Mouse (Mus musculus): ENCODE results near the gene Ccnb1. TPM values are rescaled to one million over a fixed set of nuclear protein-coding genes. Genes with fewer than 3 reads are reported as not detected.

Gene Ccnb1
- total and polyA plus RNA-seq, 3 experiments, result 139 to 682 (median 229) TPM

GRCm38 (mm10) chr13:100785806-100786413, 460 bp downstream of the Ccnb1 start:
- peaks cover 31 to 34% of the 10 kb centered on the region in 2 experiments for H3K36me3 ChIP-seq (ENCODE audit: control insufficient read depth in 1 of 2, insufficient read depth in 2 of 2, low read length in 2 of 2)
- no peaks in the 10 kb centered on the region for H3K27me3 ChIP-seq (ENCODE audit: control insufficient read depth in 1 of 2, insufficient read depth in 2 of 2, low read length in 2 of 2)
- peak overlapping the region; percentile 88 for H3K9ac ChIP-seq (ENCODE audit: control insufficient read depth, low read depth, low read length, poor library complexity, severe bottlenecking)
- no peaks in the 10 kb centered on the region for H3K9me3 ChIP-seq (replicated peaks; ENCODE audit: insufficient read depth, low read length)
- H3K4me1 ChIP-seq (ENCODE audit: control insufficient read depth in 1 of 2, insufficient read depth in 2 of 2, low read length in 2 of 2), result peaks cover 8 to 18% of the 10 kb centered on the region in 2 experiments
- H3K27ac ChIP-seq (ENCODE audit: control insufficient read depth, low read depth, low read length), result peak overlapping the region; percentile 79
- peak; percentile 74 for DNase-seq (ENCODE audit: low read depth, low spot score)
- H3K79me2 ChIP-seq (ENCODE audit: control insufficient read depth, insufficient read depth, low read length, poor library complexity), result peaks cover 27% of the 10 kb centered on the region
- H3K4me3 ChIP-seq (ENCODE audit: control insufficient read depth in 1 of 2, insufficient read depth in 1 of 2, low read depth in 2 of 2, low read length in 2 of 2), result peak overlapping the region; percentile 94 to 98
- TF ChIP-seq NELFE (IDR thresholded peaks at IDR 0.05; ENCODE audit: low read depth, low read length) (peak; percentile 24; the same call in 1 of the 2 replicates), EP300 (IDR thresholded peaks at IDR 0.05; ENCODE audit: low read depth in 1 of 2, low read length in 2 of 2) (0 out of 4 replicates have a peak, but pooled peaks of 1 of the 2 experiments have one; percentile 8), POLR2AphosphoS5 (IDR thresholded peaks at IDR 0.05; ENCODE audit: borderline replicate concordance, low read depth, low read length) (no peak; the same call in 1 of the 2 replicates), SMC3 (IDR thresholded peaks at IDR 0.05; ENCODE audit: low read depth, low read length) (no peak), UBTF (IDR thresholded peaks at IDR 0.05; ENCODE audit: borderline replicate concordance, insufficient read depth, low read depth, low read length) (no peak), ETS1 (IDR thresholded peaks at IDR 0.05; ENCODE audit: low read depth, low read length) (no peak), GATA1 (IDR thresholded peaks at IDR 0.05; ENCODE audit: low read depth, low read length) (no peak), ELF1 (IDR thresholded peaks at IDR 0.05; ENCODE audit: low read depth, low read length) (no peak), TBP (IDR thresholded peaks at IDR 0.05; ENCODE audit: low read depth, low read length) (peak; percentile 36; the same call in 1 of the 2 replicates), MAFK (IDR thresholded peaks at IDR 0.05; ENCODE audit: borderline replicate concordance, low read depth, low read length) (no peak), JUND (IDR thresholded peaks at IDR 0.05; ENCODE audit: low read depth, low read length) (no peak), GABPA (IDR thresholded peaks at IDR 0.05; ENCODE audit: low read depth, low read length) (no peak), SIN3A (IDR thresholded peaks at IDR 0.05; ENCODE audit: low read length) (0 out of 2 replicates have a peak, but pooled peaks have one; percentile 39), MXI1 (IDR thresholded peaks at IDR 0.05; ENCODE audit: low read depth, low read length) (0 out of 2 replicates have a peak, but pooled peaks have one; percentile 88), TCF12 (IDR thresholded peaks at IDR 0.05; ENCODE audit: low read depth, low read length) (0 out of 2 replicates have a peak, but pooled peaks have one; percentile 18), USF2 (IDR thresholded peaks at IDR 0.05; ENCODE audit: borderline replicate concordance in 1 of 2, insufficient read depth in 1 of 2, low read depth in 1 of 2, low read length in 2 of 2) (no peak), MAZ (IDR thresholded peaks at IDR 0.05; ENCODE audit: low read depth, low read length) (no peak), CHD1 (IDR thresholded peaks at IDR 0.05; ENCODE audit: low read depth, low read length) (no peak), RAD21 (IDR thresholded peaks at IDR 0.05; ENCODE audit: low read depth, low read length) (no peak), ZMIZ1 (IDR thresholded peaks at IDR 0.05; ENCODE audit: low read depth, low read length) (peak; percentile 48; the same call in 1 of the 2 replicates), RCOR1 (IDR thresholded peaks at IDR 0.05; ENCODE audit: low read depth, low read length) (no peak), E2F4 (IDR thresholded peaks at IDR 0.05; ENCODE audit: borderline replicate concordance, low read depth, low read length) (no peak), CTCF (IDR thresholded peaks at IDR 0.05 in 2 of 3, conservative IDR thresholded peaks at IDR 0.05 in 1 of 3; ENCODE audit: control insufficient read depth in 1 of 3, insufficient read depth in 1 of 3, low read depth in 2 of 3, low read length in 3 of 3, poor library complexity in 1 of 3, severe bottlenecking in 1 of 3) (no peak), ZC3H11A (IDR thresholded peaks at IDR 0.05; ENCODE audit: low read depth, low read length) (no peak), MAX (IDR thresholded peaks at IDR 0.05; ENCODE audit: low read length) (no peak; the same call in 1 of the 2 replicates), KAT2A (conservative IDR thresholded peaks at IDR 0.05; ENCODE audit: low read depth, low read length) (no peak), CHD2 (IDR thresholded peaks at IDR 0.05; ENCODE audit: low read length) (no peak), ZKSCAN1 (IDR thresholded peaks at IDR 0.05; ENCODE audit: low read depth, low read length) (no peak), TAL1 (IDR thresholded peaks at IDR 0.05; ENCODE audit: low read length) (no peak), MYC (IDR thresholded peaks at IDR 0.05; ENCODE audit: low read depth, low read length) (no peak; the same call in 1 of the 2 replicates), ZNF384 (IDR thresholded peaks at IDR 0.05; ENCODE audit: low read depth, low read length) (no peak), NRF1 (IDR thresholded peaks at IDR 0.05; ENCODE audit: insufficient read depth, low read depth, low read length, poor library complexity, severe bottlenecking) (no peak), USF1 (IDR thresholded peaks at IDR 0.05; ENCODE audit: low read depth, low read length) (0 out of 2 replicates have a peak, but pooled peaks have one; percentile 28), MEF2A (IDR thresholded peaks at IDR 0.05; ENCODE audit: extremely low read depth, insufficient replicate concordance, low read depth, low read length, poor library complexity, severe bottlenecking) (no peak), BHLHE40 (IDR thresholded peaks at IDR 0.05; ENCODE audit: borderline replicate concordance, low read depth, low read length) (no peak)
